Mouse (Mus musculus): ENCODE results near the gene Tmem178b.

- TF ChIP-seq CTCF (IDR thresholded peaks at IDR 0.05; ENCODE audit: low read depth, low read length) (no peak), GATA1 (IDR thresholded peaks at IDR 0.05; ENCODE audit: borderline replicate concordance, low read length) (no peak), POLR2AphosphoS5 (IDR thresholded peaks at IDR 0.05; ENCODE audit: insufficient replicate concordance, low read depth, low read length) (no peak)
These were observed 195.4 kb downstream of the Tmem178b start for GRCm38 (mm10) chr6:40068467-40068866.
